Mouse (Mus musculus): ENCODE measurements at regions not wholly inside any gene's neighbourhood (a gene's known extent, or its start where the extent isn't known, plus 50 kb on each side); places are given as distances from the start of the nearest gene placed in this dataset.

GRCm38 (mm10) chr3:148555324-148555723 is 435.0 kb downstream of the Adgrl2 start:
- TF ChIP-seq GATA1 (IDR thresholded peaks at IDR 0.05; ENCODE audit: borderline replicate concordance, low read length) (no peak), FLI1 (IDR thresholded peaks at IDR 0.05; ENCODE audit: low read length) (no peak)

Data from megakaryocyte, embryonic 14.5 days (primary cell).